Mouse (Mus musculus) forebrain, embryonic 12.5 days (tissue): ENCODE measurements around the gene Sod3. TPM values are rescaled to one million over a fixed set of nuclear protein-coding genes. Genes with fewer than 3 reads are reported as not detected.

Experiments used
- polyA plus RNA-seq: library from polyadenylated mRNA; unstranded; fragments of >200 nt; fragmentation: Nextera tagmentation; extraction: Ambion mirVana; gene quantifications from 2 replicates; pipeline ENCODE4 v1.2.1, GENCODE M21; 2016

Sod3 gene
- polyA plus RNA-seq, 1 experiment from 2014 or later, result 0.08 TPM

Other genes starting within 250 kb of the Sod3 start
- 209 and 225 TPM in 2 replicates for gene Dhx15, start 173.3 kb upstream of the Sod3 start, polyA plus RNA-seq
- 5.5 and 5.9 TPM in 2 replicates for gene Ccdc149, start 107.7 kb downstream of the Sod3 start, polyA plus RNA-seq
- 1.3 and 1.4 TPM in 2 replicates for gene Lgi2, start 202.7 kb downstream of the Sod3 start, polyA plus RNA-seq